Mouse (Mus musculus) urinary bladder, postnatal 14 days (tissue): Measurements from ENCODE around the gene Pdlim4.

Source experiments
- DNase-seq: peaks from one replicate; pipeline ENCODE4 v3.0.0; 2021; ENCODE audit warnings: low spot score

Pdlim4 gene

GRCm38 (mm10) chr11:54091726-54092125 is 22.9 kb upstream of the Pdlim4 start:
- no peak for DNase-seq

GRCm38 (mm10) chr11:54090091-54090879 is 21.5 kb upstream of the Pdlim4 start:
- no peak for DNase-seq

DNA sequence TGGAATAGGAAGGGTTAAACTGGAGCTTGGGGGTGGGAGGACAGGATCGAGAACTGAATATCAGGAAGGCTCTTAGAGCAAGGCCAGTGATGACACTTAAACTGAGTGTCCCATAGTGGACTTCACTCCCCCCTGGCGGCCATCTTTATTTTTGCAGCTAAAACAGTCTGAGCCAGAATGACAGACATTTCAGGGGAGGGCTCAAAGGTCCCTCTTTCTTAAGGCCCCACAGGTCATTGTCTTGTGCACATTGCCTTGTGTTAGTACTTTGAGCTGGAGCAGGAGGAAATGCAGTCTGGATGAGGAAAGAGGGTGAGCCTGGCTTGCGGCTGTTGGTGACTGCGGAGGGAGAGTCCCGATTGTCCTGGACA is 20.1 kb upstream of the Pdlim4 start:
- DNase-seq: peak; percentile 86

DNA sequence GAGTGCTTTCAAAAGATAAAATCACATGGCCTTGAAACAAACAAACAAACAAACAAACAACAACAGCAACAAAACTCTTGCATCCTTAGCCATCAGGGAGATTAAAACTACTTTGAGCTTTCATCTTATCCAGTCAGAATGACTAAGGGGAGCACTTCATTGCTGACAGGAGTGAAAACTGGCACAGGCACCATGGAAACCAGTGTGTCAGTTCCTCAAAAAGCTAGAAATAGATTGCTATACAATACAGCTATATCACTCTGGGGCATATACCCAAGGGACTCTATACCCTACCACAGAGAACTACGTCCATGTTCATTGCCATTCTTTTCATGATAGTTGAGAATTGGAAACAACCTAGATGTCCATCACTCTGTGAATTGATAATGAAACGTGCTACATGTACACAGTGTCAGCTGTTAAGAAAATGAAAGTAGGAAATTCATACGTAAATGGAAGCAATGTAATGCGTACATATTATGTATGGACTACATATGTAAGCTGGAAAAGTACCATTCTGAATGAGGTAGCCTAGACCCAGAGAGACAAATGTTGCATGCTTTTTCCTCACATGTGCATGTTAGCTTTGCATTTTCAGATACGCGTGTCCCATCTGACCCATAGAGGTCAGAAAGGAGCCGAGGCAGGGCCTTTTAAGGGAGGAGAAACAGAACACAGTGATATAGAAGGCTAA is 19.6 kb upstream of the Pdlim4 start:
- no peak for DNase-seq

GRCm38 (mm10) chr11:54085816-54086215 is 17.0 kb upstream of the Pdlim4 start:
- DNase-seq: no peak

DNA sequence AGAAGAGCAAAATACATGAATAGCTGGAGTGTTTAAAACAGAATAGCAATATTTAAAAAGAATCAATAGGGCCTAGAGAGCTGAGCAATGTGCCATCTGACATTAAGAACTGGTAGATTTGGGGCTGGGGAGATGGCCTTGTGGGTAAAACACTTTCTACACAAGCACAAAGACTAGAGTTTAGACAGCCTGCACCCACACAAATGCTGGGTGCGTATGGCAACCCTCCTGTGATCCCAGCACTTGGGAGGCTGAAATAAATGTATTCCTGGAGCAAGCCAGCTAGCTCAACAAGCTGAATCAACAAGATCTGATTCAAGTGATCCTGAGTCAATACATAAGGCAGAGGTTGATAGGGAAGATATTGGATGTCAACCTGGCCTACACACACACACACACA is 16.2 kb upstream of the Pdlim4 start:
- DNase-seq: no peak

GRCm38 (mm10) chr11:54082725-54083124 is 13.9 kb upstream of the Pdlim4 start:
- DNase-seq: no peak

DNA sequence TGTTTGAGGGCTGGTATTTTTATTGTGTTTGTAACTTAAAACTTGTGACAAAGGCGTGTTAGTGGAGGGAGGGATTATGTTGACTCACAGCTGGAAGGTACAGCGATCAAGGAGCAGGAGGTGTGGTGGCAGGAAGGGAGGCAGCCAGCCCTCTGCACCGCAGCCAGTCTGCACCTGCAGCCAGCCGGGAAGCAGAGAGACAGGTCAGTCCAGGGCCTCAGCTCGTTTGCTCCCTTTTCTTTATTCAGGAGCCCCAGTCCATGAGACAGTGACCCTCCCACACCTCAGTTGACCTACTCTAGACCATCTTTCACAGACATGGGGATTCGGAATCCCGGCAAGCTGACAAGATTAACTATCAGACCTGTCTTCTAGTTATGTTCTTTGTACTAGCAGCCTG is 11.6 kb upstream of the Pdlim4 start:
- no peak for DNase-seq

DNA sequence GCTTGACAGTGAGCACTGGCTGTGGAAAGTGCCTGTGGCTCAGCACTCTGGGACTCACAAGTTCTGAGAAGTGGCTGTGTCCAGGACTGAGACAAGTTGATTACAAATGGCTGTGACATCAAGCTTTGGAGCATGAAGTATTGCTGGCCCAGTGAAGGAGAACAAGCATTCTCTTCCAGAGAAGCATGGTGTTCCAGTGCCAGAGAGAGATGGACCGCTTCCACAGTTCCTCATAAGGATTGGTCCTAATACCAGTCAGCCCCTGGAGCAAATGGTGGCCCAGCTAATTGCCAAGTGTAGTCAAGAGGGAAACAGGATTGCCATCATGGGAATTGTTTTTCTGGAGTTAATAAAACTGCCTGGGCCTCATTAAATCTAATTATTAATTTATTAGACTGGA is 7.3 kb upstream of the Pdlim4 start:
- no peak for DNase-seq

GRCm38 (mm10) chr11:54075353-54075752 is 6.5 kb upstream of the Pdlim4 start:
- no peak for DNase-seq

DNA sequence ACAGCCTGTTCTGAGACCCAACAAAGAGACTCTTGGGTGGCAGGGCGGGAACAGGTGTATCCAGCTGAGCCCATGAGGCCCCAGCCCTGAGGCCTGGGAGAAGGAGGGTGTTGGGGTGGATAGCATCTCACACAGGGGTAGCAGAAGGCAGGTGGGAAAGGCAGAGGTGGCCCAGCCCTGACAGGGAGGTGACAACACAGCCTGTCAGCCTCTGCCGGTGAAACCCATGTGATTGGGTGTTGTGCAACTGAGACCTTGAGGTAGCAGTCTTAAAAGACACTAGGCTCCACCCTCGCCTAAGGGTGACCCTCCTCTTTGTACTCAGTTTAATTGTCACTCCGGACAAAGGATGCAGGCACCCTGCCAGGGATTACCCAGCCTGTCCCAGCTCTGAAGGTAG is 4.5 kb upstream of the Pdlim4 start:
- no peak for DNase-seq

GRCm38 (mm10) chr11:54071726-54072445 is 3.1 kb upstream of the Pdlim4 start:
- DNase-seq: no peak

GRCm38 (mm10) chr11:54067996-54068519 is 756 bp downstream of the Pdlim4 start:
- no peak for DNase-seq

GRCm38 (mm10) chr11:54067318-54067995 is 1.4 kb downstream of the Pdlim4 start:
- DNase-seq: peak; percentile 50

DNA sequence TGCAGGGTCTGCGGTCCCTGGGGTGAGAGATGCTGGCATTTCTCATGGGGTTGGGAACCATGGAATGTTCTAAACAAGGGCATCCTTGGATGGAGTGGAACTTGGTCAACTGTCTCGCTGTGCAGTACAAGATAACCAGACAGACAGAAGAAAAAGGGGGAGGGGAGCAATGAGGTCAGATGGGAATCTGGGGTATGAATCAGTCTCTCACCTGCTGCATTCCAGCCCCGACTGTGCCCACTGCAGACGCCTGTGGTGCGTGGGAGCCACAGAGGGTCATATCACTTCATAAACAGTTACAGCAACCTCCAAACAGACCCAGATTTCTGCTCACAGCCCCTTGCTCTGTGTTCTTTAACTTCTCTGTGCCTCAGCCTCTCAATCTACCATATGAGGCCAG is 2.4 kb downstream of the Pdlim4 start:
- no peak for DNase-seq

GRCm38 (mm10) chr11:54065915-54066178 is 3.0 kb downstream of the Pdlim4 start:
- DNase-seq: no peak

DNA sequence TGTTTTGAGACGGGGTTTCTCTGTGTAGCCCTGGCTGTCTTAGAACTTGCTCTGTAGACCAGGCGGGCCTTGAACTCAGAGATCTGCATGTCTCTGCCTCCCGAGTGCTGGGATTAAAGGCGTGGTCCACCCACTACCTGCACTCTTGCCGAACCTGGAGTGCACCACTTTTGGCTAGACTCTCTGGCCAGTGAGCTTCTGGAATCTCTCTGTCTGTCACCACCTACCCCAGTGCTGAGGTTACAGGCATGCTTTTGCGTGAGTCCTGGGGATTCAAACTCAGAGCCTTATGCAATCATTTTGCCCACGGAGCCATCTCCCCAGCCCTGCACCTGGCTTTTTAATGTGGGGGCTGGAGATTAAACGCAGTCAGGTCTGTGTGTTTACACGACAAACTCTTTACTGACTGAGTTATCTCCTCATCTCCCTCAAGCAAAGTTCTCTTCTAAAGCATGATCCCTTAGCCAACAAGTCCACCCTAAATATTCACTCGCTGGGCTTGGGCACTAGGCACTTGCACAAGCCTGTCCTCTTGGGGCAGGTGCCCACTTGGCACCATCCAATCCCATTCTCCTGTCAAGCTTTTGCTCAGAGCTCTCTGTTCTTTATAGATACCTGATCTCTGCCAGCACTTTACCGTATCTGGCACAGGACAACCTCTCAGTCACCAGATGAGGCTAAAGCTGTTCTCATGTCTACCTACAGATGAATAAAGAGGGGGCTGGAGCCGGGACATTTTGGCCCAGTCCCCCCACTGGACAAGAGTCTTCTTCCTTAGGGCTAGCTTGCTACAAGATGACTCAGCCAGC is 3.5 kb downstream of the Pdlim4 start:
- DNase-seq: no peak

- no peak for DNase-seq
These were observed 4.3 kb downstream of the Pdlim4 start for GRCm38 (mm10) chr11:54064412-54064978.

- DNase-seq: no peak
These were observed 5.4 kb downstream of the Pdlim4 start for GRCm38 (mm10) chr11:54063472-54063775.

DNA sequence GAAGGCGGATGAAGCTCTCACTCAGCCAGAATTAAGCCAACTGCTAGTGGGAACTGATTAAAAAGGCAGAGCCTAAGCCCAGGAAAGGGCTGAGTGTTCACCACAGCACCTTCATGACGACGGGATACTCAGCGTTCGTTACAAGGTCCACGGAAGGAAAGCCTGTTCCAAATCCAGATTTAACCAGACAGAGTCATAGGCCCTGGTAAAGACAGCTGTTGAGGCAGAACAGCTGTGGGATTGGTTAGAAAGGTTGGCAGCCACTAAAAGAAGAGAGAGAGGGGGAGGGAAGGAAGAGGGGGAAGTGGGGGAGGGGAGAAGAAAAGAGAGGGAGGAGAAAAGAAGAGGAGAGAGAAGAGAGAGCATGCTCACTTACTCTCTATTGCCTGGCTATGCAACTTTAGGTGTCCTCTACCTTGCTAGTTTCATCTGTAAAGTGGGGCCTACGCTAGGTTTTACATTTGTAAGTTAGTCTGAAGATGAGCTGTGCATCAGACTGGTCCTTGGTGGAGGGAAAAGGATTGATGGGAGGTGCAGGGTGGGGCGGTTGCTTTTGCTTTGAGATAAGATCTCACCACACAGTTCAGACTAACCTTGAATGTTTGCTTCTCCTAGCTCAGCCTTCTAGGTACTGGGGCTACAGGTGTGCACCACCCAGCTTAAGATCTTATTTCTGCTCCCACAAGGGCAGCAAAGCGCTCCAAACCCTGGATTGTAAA is 5.9 kb downstream of the Pdlim4 start:
- no peak for DNase-seq
